Mouse (Mus musculus): ENCODE measurements around the gene Xrra1. TPM values are rescaled to one million over a fixed set of nuclear protein-coding genes. Genes with fewer than 3 reads are reported as not detected.

Gene Xrra1
- polyA plus RNA-seq, 1 experiment from 2014 or later = not detected

- no peak for ATAC-seq (ENCODE audit: insufficient read depth)
- H3K27me3 ChIP-seq = no peaks in the 10 kb centered on the region
- H3K9ac ChIP-seq = peak overlapping the region; percentile 52
- H3K4me3 ChIP-seq (replicated peaks) = peak overlapping the region; percentile 74
- 69% methylated on average over 6 of the region's 6 CpGs for WGBS (ENCODE audit: insufficient replicate concordance)
- H3K9me3 ChIP-seq (replicated peaks) = no peaks in the 10 kb centered on the region
- H3K27ac ChIP-seq (replicated peaks) = peak overlapping the region; percentile 94
- H3K36me3 ChIP-seq (replicated peaks) = peaks cover 20% of the 10 kb centered on the region
- peaks cover 60% of the 10 kb centered on the region for H3K4me1 ChIP-seq (replicated peaks)
- peak overlapping the region; percentile 77 for H3K4me2 ChIP-seq
Measured at GRCm38 (mm10) chr7:99826096-99826495, 32.8 kb upstream of the Xrra1 start.

- Histone ChIP-seq H3K36me3 (replicated peaks) (peaks cover 3% of the 10 kb centered on the region), H3K4me3 (replicated peaks) (peak within 1 kb of the TSS; percentile 74), H3K27me3 (no peaks in the 10 kb centered on the region), H3K4me1 (replicated peaks) (peaks cover 42% of the 10 kb centered on the region), H3K27ac (replicated peaks) (peak within 1 kb of the TSS; percentile 91), H3K9me3 (replicated peaks) (no peaks in the 10 kb centered on the region), H3K9ac (peak within 1 kb of the TSS; percentile 80), H3K4me2 (peak within 1 kb of the TSS; percentile 77)
- under 1% methylated on average over 26 of the region's 26 CpGs for WGBS (ENCODE audit: insufficient replicate concordance)
- peak; percentile 90 for ATAC-seq (ENCODE audit: insufficient read depth)
Measured at GRCm38 (mm10) chr7:99828083-99828570, 30.8 kb upstream of the Xrra1 start, which contains the start of gene Neu3. TSS of gene Neu3 (minus strand) at chr7:99828417.

DNA sequence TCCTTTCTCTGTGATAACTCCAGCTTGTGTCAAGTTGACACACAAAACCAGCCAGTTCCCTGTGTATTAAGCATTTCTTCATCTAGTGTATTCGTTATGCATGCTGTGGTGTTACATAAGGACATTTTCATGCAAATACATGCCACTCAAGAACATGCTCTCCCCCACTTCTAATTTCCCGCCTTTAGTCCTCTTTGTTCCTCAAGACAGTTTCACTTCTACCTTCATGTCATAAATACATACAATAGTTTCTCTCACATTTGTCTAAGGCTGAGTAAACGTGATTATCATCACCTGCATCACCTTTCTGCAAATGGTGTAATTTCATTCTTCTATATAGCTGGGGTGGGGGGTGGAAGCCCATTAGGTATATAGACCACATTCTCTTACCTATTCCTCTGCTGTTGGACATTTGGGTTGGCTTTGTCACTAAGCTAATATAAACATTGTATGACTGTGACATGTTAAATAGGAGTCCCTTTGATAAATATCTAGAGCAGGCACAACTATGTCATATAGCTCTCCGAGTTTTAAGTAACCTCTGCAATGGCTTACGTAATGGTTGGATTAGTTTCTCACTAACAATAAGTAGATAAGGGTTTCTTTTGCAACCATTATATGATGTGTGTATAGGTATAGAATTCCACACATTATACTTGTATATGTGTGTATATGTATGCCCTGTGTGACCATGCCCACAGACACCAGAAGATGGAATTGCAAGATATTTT is 25.6 kb upstream of the Xrra1 start:
- Histone ChIP-seq H3K4me2 (no peak overlapping the region), H3K4me3 (replicated peaks) (no peak overlapping the region), H3K27me3 (no peaks in the 10 kb centered on the region), H3K9ac (no peak overlapping the region), H3K27ac (replicated peaks) (no peak overlapping the region), H3K36me3 (replicated peaks) (peaks cover 20% of the 10 kb centered on the region), H3K9me3 (replicated peaks) (no peaks in the 10 kb centered on the region), H3K4me1 (replicated peaks) (peaks cover 16% of the 10 kb centered on the region)
- ATAC-seq (ENCODE audit: insufficient read depth) = no peak
- 61% methylated on average over 5 of the region's 5 CpGs for WGBS (ENCODE audit: insufficient replicate concordance)

DNA sequence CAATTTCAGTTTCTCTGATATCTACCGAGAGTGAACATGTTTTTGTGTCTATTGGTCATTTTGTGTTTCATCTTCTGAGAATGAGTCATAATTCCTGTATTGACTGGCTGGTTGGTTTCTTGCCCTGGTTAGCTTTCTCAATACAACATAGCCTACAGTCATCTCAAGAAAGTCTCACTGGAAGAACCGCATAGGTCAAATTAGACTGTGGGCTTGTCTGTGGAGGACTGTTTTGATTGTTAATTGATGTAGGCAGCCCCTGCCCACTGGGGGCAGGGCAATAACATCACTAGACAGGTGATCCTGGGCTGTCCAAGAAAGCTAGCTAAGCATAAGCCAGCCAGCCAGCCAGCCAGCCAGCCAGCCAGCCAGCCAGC is 25.1 kb upstream of the Xrra1 start:
- WGBS (ENCODE audit: insufficient replicate concordance) = 72% methylated on average over 2 of the region's 2 CpGs
- H3K4me3 ChIP-seq (replicated peaks) = no peak overlapping the region
- H3K4me2 ChIP-seq = no peak overlapping the region
- H3K9me3 ChIP-seq (replicated peaks) = no peaks in the 10 kb centered on the region
- ATAC-seq (ENCODE audit: insufficient read depth) = no peak
- H3K27me3 ChIP-seq = no peaks in the 10 kb centered on the region
- no peak overlapping the region for H3K9ac ChIP-seq
- peaks cover 15% of the 10 kb centered on the region for H3K4me1 ChIP-seq (replicated peaks)
- H3K36me3 ChIP-seq (replicated peaks) = peaks cover 25% of the 10 kb centered on the region
- no peak overlapping the region for H3K27ac ChIP-seq (replicated peaks)

DNA sequence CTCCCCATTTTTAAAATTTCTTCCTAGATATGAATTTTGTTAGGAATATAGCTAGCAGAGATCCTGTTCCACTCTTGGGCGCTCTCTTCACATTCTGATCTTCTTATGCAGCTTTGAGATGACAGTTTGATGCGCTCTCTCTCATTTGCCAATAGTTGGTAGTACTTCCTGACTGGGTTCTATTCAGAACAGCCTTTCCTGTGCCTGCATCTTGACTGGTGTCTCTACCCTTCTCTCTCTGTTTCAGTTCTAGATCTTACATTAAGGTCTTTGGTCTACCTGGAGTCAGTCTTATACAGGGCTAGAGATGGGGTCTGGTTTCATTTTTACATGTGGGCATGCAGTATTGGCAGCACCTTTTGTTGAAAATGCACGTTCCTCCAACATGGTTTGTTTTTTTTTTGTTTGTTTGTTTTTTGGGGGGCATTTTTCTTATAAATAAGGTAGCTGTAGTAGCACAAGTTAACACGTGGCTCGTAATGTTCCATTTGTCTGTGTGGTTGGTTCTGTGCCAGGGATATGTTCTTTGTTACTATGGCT is 24.5 kb upstream of the Xrra1 start:
- Histone ChIP-seq H3K36me3 (replicated peaks) (peaks cover 30% of the 10 kb centered on the region), H3K9ac (no peak overlapping the region), H3K4me3 (replicated peaks) (no peak overlapping the region), H3K27ac (replicated peaks) (no peak overlapping the region), H3K4me2 (no peak overlapping the region), H3K9me3 (replicated peaks) (no peaks in the 10 kb centered on the region), H3K4me1 (replicated peaks) (peaks cover 14% of the 10 kb centered on the region), H3K27me3 (no peaks in the 10 kb centered on the region)
- no peak for ATAC-seq (ENCODE audit: insufficient read depth)
- WGBS (ENCODE audit: insufficient replicate concordance) = 84% methylated on average over 5 of the region's 5 CpGs

- ATAC-seq (ENCODE audit: insufficient read depth) = no peak
- Histone ChIP-seq H3K9me3 (replicated peaks) (no peaks in the 10 kb centered on the region), H3K4me1 (replicated peaks) (peaks cover 18% of the 10 kb centered on the region), H3K27me3 (no peaks in the 10 kb centered on the region), H3K4me3 (replicated peaks) (no peak overlapping the region), H3K36me3 (replicated peaks) (peaks cover 52% of the 10 kb centered on the region), H3K27ac (replicated peaks) (no peak overlapping the region), H3K9ac (no peak overlapping the region), H3K4me2 (no peak overlapping the region)
- WGBS (ENCODE audit: insufficient replicate concordance) = 65% methylated on average over 4 of the region's 4 CpGs
Measured at GRCm38 (mm10) chr7:99836781-99837180, 22.1 kb upstream of the Xrra1 start.

DNA sequence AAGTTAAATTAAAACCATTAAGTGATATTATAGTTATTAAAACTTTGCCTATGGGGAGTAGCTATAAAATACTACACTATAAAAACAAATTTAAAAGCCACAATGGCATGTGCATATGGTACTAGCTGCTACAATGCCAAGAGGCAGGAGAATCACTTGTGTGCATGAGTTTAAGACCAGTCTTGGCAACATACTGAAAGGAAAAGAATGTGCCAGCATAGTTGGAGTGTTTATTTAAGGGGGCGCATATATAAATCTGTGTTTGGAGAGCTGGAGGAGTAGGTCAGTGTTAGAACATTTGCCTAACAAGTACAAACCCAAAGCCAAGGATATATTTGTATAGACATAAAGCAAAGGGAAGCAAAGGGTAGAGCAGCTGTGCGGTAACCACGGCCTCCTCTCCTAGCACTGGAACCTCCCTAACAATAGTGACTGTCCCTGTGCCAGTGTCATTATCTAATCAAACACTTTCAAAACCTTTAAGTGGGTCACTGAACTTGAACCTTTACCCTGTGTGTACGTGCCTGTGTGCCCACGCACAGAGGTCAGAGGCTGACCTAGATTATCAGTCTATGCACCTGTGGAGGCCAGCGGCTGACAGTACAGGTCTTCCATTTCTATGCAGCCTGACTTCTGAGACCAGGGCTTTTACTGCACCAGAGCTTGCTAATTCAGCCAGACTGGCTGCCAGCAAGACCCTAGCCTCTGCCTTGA is 21.4 kb upstream of the Xrra1 start:
- Histone ChIP-seq H3K27ac (replicated peaks) (0 out of 2 replicates have a peak overlapping the region, but pooled peaks have one; percentile 1), H3K27me3 (no peaks in the 10 kb centered on the region)
- WGBS (ENCODE audit: insufficient replicate concordance) = 64% methylated on average over 6 of the region's 6 CpGs

DNA sequence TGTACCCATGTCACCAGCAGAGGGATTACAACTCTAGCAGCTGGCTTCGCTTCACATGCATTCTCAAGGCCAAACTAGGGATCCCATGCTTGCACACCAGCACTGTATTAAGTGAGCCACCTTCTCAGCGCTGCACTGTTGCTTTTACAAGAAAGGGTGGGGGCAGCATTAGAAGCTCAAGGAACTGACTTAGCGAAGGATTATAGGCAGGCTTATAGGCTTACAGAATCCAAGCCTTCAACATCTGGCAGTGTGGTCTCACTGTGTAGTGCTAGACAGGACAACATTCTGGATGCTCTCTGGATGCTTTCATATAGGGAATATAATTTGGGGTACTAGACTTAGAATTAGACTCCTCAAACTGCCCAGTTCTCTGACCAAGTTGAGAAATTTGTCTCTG is 20.7 kb upstream of the Xrra1 start:
- Histone ChIP-seq H3K27me3 (no peaks in the 10 kb centered on the region), H3K4me3 (replicated peaks) (no peak overlapping the region), H3K36me3 (replicated peaks) (peaks cover 67% of the 10 kb centered on the region), H3K9me3 (replicated peaks) (no peaks in the 10 kb centered on the region), H3K4me1 (replicated peaks) (peaks cover 18% of the 10 kb centered on the region), H3K4me2 (no peak overlapping the region), H3K9ac (no peak overlapping the region), H3K27ac (replicated peaks) (0 out of 2 replicates have a peak overlapping the region, but pooled peaks have one; percentile 1)
- 81% methylated on average over 3 of the region's 3 CpGs for WGBS (ENCODE audit: insufficient replicate concordance)
- ATAC-seq (ENCODE audit: insufficient read depth) = no peak

More for the DNA sequence above, 21.4 kb upstream of the Xrra1 start:
- H3K9ac ChIP-seq = no peak overlapping the region
- H3K4me1 ChIP-seq (replicated peaks) = peaks cover 18% of the 10 kb centered on the region
- ATAC-seq (ENCODE audit: insufficient read depth) = peak; percentile 84
- no peak overlapping the region for H3K4me3 ChIP-seq (replicated peaks)
- peaks cover 60% of the 10 kb centered on the region for H3K36me3 ChIP-seq (replicated peaks)
- no peaks in the 10 kb centered on the region for H3K9me3 ChIP-seq (replicated peaks)
- no peak overlapping the region for H3K4me2 ChIP-seq

DNA sequence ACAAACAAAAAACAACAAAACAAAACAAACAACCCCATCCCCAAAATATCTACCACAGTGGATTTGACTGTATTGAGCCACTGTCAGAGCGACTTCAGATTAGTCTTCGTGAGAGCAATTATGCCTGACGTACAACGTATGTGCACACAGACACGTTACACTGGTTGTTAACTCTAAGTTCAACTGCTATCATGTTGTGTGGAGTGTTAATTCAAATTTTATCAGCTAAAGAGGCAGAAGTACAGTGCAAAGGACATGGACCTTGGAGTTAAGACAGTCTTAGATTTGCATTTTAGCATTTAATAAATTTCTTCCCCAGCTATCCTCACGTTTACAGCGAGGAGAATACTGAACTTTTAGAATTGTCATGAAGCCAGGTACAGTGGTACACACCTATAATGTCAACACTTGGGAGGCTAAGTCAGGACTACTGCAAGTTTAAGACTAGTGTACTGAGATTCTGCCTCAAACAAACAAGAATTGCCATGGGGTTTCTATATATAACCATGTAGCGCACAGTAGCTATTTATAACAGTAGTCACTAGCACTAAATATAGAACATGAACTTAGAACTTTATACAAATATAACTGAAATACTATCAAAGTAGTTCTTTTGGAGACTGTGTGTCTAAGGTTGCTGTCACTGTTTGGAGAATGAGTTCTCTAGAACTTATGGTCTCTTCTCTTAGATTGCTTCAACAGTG is 13.2 kb upstream of the Xrra1 start:
- no peak for ATAC-seq (ENCODE audit: insufficient read depth)

DNA sequence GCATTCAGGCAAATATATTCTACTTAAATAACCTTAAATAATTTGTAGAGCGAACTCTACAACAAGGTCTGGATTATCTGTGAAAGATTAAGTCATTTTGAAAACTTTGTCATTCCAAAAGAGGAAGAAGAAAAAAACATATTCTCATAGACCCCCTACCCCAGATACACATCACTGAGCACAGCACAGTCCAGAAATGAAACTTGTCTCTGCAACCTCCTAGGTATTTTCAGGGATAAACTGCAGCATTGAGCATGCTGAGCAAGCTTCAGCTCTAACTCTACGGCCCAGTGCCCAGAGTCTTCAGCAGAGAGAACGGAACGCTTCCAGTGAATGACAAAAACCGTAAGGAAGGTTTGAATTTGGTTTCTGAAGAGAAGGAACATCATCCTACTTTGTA is 8.4 kb upstream of the Xrra1 start:
- Histone ChIP-seq H3K27ac (replicated peaks) (no peak overlapping the region), H3K27me3 (no peaks in the 10 kb centered on the region), H3K4me2 (no peak overlapping the region), H3K9me3 (replicated peaks) (no peaks in the 10 kb centered on the region), H3K9ac (no peak overlapping the region), H3K4me1 (replicated peaks) (peaks cover 3% of the 10 kb centered on the region; the same call in 1 of the 2 replicates), H3K36me3 (replicated peaks) (peaks cover 60% of the 10 kb centered on the region), H3K4me3 (replicated peaks) (no peak overlapping the region)
- 88% methylated on average over 5 of the region's 5 CpGs for WGBS (ENCODE audit: insufficient replicate concordance)
- ATAC-seq (ENCODE audit: insufficient read depth) = no peak

More for the DNA sequence above, 13.2 kb upstream of the Xrra1 start:
- Histone ChIP-seq H3K4me3 (replicated peaks) (no peak overlapping the region), H3K9ac (no peak overlapping the region), H3K4me2 (no peak overlapping the region), H3K27ac (replicated peaks) (no peak overlapping the region), H3K4me1 (replicated peaks) (no peaks in the 10 kb centered on the region), H3K9me3 (replicated peaks) (no peaks in the 10 kb centered on the region), H3K36me3 (replicated peaks) (peaks cover 79% of the 10 kb centered on the region), H3K27me3 (no peaks in the 10 kb centered on the region)
- WGBS (ENCODE audit: insufficient replicate concordance) = 91% methylated on average over 8 of the region's 8 CpGs

- Histone ChIP-seq H3K27me3 (no peaks in the 10 kb centered on the region), H3K27ac (replicated peaks) (no peak overlapping the region), H3K4me1 (replicated peaks) (peaks cover 7% of the 10 kb centered on the region), H3K9ac (no peak overlapping the region), H3K4me3 (replicated peaks) (no peak overlapping the region), H3K4me2 (no peak overlapping the region), H3K36me3 (replicated peaks) (peaks cover 58% of the 10 kb centered on the region), H3K9me3 (replicated peaks) (no peaks in the 10 kb centered on the region)
- WGBS (ENCODE audit: insufficient replicate concordance) = 61% methylated on average over 1 of the region's 1 CpGs
- ATAC-seq (ENCODE audit: insufficient read depth) = no peak
Measured at GRCm38 (mm10) chr7:99851121-99851520, 7.8 kb upstream of the Xrra1 start.

Data from liver, embryonic 15.5 days (tissue).